Mouse (Mus musculus) spleen, adult 2 months (tissue): ENCODE data around the gene Olfr1288. TPM values are rescaled to one million over a fixed set of nuclear protein-coding genes. Genes with fewer than 3 reads are reported as not detected.

ENCODE experiments used
- DNase-seq, 2 experiments: peaks; one replicate each; pipeline versions ENCODE4 v3.0.0 to v3.0.0-alpha.2; 2012 to 2021; ENCODE audit warnings: low spot score in 2 of 2, low read depth in 1 of 2
- H3K27ac ChIP-seq: fragments of 200-500 bp; 2 replicates; pipeline ENCODE4 v1.5.1; 2012; ENCODE audit warnings: low read length, inconsistent platforms; ENCODE audit not compliant: insufficient read depth
- H3K27me3 ChIP-seq: fragments of 200-500 bp; 2 replicates; pipeline ENCODE4 v1.6.1; 2012; ENCODE audit warnings: mild to moderate bottlenecking, moderate library complexity, low read length, inconsistent platforms; ENCODE audit not compliant: control insufficient read depth, insufficient read depth
- H3K36me3 ChIP-seq: fragments of 200-500 bp; 2 replicates; pipeline ENCODE4 v1.6.1; 2012; ENCODE audit warnings: mild to moderate bottlenecking, low read length, inconsistent platforms; ENCODE audit not compliant: control insufficient read depth, insufficient read depth
- H3K4me1 ChIP-seq: fragments of 200-500 bp; 2 replicates; pipeline ENCODE4 v1.6.1; 2011; ENCODE audit warnings: inconsistent platforms; ENCODE audit not compliant: control insufficient read depth, insufficient read depth, insufficient read length
- H3K4me3 ChIP-seq: fragments of 200-500 bp; 2 replicates; pipeline ENCODE4 v1.5.1; 2011; ENCODE audit warnings: mild to moderate bottlenecking, inconsistent platforms; ENCODE audit not compliant: insufficient read depth, insufficient read length; ENCODE audit errors: extremely low read depth
- CTCF ChIP-seq: fragments of 200-500 bp; IDR thresholded peaks from 2 replicates; pipeline ENCODE4 v1.5.1; 2011; ENCODE audit warnings: mild to moderate bottlenecking, inconsistent platforms; ENCODE audit not compliant: insufficient read depth, insufficient read length, insufficient replicate concordance; ENCODE audit errors: extremely low read depth
- POLR2A ChIP-seq: fragments of 200-500 bp; IDR thresholded peaks from 2 replicates; pipeline ENCODE4 v1.6.1; 2011; ENCODE audit warnings: low read depth, low read length, inconsistent platforms
- WGBS: fragments of 180-500 bp; shearing (Covaris S2); methylation state at CpG from one replicate; pipeline ENCODE4 v1.1.7; 2018; 5-methylcytosine and 5-hydroxymethylcytosine counted together
- polyA plus RNA-seq: library from polyadenylated mRNA; depleted of rRNA; stranded (reverse); fragments of >200 nt; gene quantifications from 2 replicates; pipeline ENCODE4 v1.2.3, GENCODE M21; 2012; rRNA removed

Olfr1288 gene
- not detected in 2 replicates for polyA plus RNA-seq

DNA sequence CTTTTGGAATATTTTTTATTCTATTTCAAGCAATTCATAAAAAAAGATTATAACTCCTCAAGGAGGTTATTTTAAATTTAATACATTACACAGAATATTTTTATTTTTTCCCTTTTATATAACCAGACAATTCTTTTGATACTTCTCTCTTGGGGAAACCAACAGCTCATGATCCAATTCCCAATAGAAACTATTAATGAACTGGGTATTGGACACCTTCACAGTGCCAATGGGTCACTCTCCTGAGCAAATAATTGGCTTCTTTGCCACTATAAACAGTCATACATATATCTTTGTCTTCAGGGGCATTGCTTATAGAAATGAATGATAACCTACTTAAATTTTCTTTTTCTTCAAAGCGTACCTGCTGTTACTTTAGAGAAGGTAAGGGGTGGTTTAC is at the start of gene Olfr1288:
Olfr1288 (plus strand) TSS at position 301 of the 400 bp plus-strand sequence.
- H3K27me3 ChIP-seq = no peaks in the 10 kb centered on the region
- no peak for TF ChIP-seq POLR2A
- TF ChIP-seq CTCF = no peak
- WGBS = 85% methylated on average over 1 of the region's 1 CpGs
- H3K4me1 ChIP-seq = no peaks in the 10 kb centered on the region
- no peak for DNase-seq
- no peaks in the 10 kb centered on the region for H3K36me3 ChIP-seq
- H3K4me3 ChIP-seq = no peak within 1 kb of the TSS; the same call in 1 of the 2 replicates
- H3K27ac ChIP-seq = no peak within 1 kb of the TSS

DNA sequence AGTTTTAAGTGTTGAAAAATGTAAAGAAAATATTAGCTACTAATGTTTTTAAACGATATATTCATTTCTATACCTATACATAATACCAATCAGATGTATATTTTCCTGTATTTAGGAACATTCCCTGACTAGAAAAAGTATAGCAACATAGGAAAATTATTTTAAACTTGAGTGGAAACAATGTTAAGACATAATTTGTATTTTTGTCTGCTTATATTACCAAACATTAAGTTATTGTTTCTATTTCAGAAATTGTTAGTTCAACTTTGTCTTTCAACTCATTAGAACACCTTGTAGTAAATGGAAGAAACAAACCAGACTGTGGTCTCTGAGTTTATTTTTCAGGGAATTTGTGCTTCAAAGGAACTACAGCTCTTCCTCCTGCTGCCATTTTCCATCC is 25.1 kb upstream of the Olfr1288 start, which contains the start of gene Olfr1287:
Olfr1287 (plus strand) TSS at position 301 of the 400 bp plus-strand sequence.
- no peak within 1 kb of the TSS for H3K27ac ChIP-seq
- H3K4me3 ChIP-seq = no peak within 1 kb of the TSS
- TF ChIP-seq CTCF (no peak), POLR2A (no peak)
- 60% methylated on average over 1 of the region's 1 CpGs for WGBS
- no peaks in the 10 kb centered on the region for H3K27me3 ChIP-seq
- no peak for DNase-seq
- H3K36me3 ChIP-seq = no peaks in the 10 kb centered on the region
- no peaks in the 10 kb centered on the region for H3K4me1 ChIP-seq

DNA sequence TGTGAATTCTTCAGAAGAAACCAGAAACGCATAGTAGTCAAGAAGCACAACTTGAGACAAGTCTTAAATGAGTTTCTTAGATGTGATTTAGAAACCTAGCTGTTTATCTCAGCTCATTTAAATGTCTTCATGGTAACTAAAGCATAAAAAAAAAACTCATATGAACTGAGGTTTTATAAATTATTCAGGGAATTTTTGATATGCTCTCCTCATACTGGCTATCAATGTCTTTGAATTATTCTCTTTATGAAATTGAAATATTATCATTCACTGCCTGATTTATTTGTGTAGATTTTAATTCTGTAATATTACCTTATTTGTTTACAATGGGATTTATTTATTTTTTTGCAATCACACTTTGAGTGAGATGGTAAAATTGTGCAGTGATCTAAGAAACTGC is 6.6 kb downstream of the Olfr1288 start, which contains the start of gene Olfr1289:
Olfr1289 (plus strand) TSS at position 301 of the 400 bp plus-strand sequence.
- WGBS = 80% methylated on average over 1 of the region's 1 CpGs

DNA sequence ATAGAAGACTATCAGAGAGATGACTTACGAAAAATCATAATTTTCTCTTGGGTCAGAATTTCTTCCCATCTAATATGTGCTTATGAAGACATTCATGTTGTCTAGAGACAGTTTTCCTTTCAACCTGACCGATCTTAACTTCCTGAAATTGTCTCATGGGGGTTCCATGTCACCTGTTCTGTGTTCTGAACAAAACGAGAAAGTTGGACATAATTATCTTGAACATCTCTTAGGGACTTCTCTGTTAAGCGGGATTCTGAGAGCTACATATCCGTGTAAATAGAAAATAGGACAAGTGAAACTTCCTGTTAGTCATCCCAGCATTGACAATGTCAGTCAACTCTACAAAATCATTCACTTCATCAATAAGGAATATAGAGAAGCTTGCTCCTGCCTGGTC is 19.8 kb downstream of the Olfr1288 start, which contains the start of gene Olfr1290:
Olfr1290 (minus strand) TSS at position 101 of the 400 bp plus-strand sequence.
- Histone ChIP-seq H3K27ac (no peak within 1 kb of the TSS), H3K4me1 (no peaks in the 10 kb centered on the region), H3K27me3 (no peaks in the 10 kb centered on the region), H3K36me3 (no peaks in the 10 kb centered on the region), H3K4me3 (no peak within 1 kb of the TSS)
- TF ChIP-seq POLR2A (no peak), CTCF (no peak)
- DNase-seq = no peak
- 73% methylated on average over 5 of the region's 5 CpGs for WGBS

More for the DNA sequence above, 6.6 kb downstream of the Olfr1288 start, which contains the start of gene Olfr1289:
- TF ChIP-seq CTCF (no peak), POLR2A (no peak)
- Histone ChIP-seq H3K4me1 (no peaks in the 10 kb centered on the region), H3K27me3 (no peaks in the 10 kb centered on the region), H3K4me3 (no peak within 1 kb of the TSS), H3K27ac (no peak within 1 kb of the TSS), H3K36me3 (no peaks in the 10 kb centered on the region)
- no peak for DNase-seq

DNA sequence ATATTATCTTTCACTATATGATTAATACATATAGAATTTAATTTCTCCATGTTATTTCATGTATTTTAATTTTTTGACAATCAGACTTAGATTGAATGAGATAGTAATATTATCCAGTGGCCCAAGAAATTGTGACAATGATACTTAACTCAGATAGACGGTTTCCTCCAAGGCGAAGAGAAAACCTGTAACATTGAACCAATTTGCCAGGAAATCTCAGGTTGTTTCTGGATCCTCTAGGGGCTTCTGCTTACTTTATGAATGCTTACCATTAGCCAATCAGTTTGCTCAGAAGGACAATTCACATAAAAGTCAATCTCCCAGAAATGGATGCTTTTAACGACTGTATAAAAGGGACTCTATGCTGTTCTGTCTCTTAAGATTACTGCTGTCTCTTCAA is 23.0 kb downstream of the Olfr1288 start, which contains the start of gene Olfr1291-ps1:
Olfr1291-ps1 (plus strand) TSS at position 301 of the 400 bp plus-strand sequence.
- H3K27ac ChIP-seq = no peak within 1 kb of the TSS
- H3K4me1 ChIP-seq = no peaks in the 10 kb centered on the region
- DNase-seq = no peak
- 91% methylated on average over 3 of the region's 3 CpGs for whole genome bisulfite sequencing
- no peak within 1 kb of the TSS for H3K4me3 ChIP-seq
- no peak for TF ChIP-seq CTCF
- TF ChIP-seq POLR2A = no peak
- H3K27me3 ChIP-seq = no peaks in the 10 kb centered on the region
- H3K36me3 ChIP-seq = no peaks in the 10 kb centered on the region

DNA sequence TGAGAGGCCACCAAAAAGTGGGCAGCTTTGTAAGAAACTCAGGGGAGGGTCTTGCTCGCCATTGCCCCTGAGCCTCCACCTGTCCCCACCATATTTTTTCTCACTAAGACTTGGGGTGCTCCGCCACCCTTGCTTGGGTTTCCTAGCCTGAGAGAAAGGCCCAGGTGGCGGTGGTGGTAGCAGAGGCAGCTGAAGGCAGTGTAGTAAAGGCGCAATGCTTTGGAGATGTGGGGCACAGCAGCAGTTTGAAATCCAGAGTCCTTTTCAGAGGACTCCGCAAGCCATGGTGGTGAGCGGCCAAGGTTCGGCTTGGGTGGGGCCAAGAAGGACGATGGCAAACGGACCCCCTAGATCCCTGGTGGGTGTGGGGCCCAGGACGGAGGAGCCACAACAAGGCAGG is 43.5 kb downstream of the Olfr1288 start:
- Histone ChIP-seq H3K27ac (no peak overlapping the region), H3K4me1 (no peaks in the 10 kb centered on the region), H3K4me3 (no peak overlapping the region), H3K27me3 (no peaks in the 10 kb centered on the region), H3K36me3 (no peaks in the 10 kb centered on the region)
- TF ChIP-seq POLR2A (no peak), CTCF (no peak)
- WGBS = 90% methylated on average over 10 of the region's 10 CpGs
- no peak for DNase-seq

DNA sequence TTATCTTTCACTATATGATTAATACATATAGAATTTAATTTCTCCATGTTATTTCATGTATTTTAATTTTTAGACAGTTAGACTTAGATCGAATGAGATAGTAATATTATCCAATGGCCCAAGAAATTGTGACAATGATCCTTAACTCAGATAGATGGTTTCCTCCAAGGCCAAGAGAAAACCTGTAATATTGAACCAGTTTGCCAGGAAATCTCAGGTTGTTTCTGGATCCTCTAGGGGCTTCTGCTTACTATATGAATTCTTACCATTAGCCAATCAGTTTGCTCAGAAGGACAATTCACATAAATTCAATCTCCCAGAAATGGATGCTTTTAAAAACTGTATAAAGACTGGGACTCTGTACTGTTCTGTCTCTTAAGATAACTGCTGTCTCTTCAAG is 51.0 kb downstream of the Olfr1288 start, which contains the start of gene Olfr1293-ps:
Olfr1293-ps (plus strand) TSS at position 301 of the 400 bp plus-strand sequence.
- no peaks in the 10 kb centered on the region for H3K27me3 ChIP-seq
- no peak within 1 kb of the TSS for H3K27ac ChIP-seq
- TF ChIP-seq CTCF = no peak
- no peak for TF ChIP-seq POLR2A
- 90% methylated on average over 1 of the region's 1 CpGs for WGBS
- H3K4me3 ChIP-seq = no peak within 1 kb of the TSS
- no peak for DNase-seq
- no peaks in the 10 kb centered on the region for H3K36me3 ChIP-seq
- no peaks in the 10 kb centered on the region for H3K4me1 ChIP-seq

Other genes starting within 250 kb of the Olfr1288 start
- not detected in 2 replicates for gene 4930430A15Rik, start 244.5 kb upstream of the Olfr1288 start, polyA plus RNA-seq
- not detected in 2 replicates for gene Olfr1275, start 238.8 kb upstream of the Olfr1288 start, polyA plus RNA-seq
- not detected in 2 replicates for gene Olfr1276, start 219.6 kb upstream of the Olfr1288 start, polyA plus RNA-seq
- not detected in 2 replicates for gene Olfr1277, start 200.0 kb upstream of the Olfr1288 start, polyA plus RNA-seq
- gene Olfr1278, start 184.0 kb upstream of the Olfr1288 start, polyA plus RNA-seq = not detected in 2 replicates
- not detected in 2 replicates for gene Olfr1279, start 173.5 kb upstream of the Olfr1288 start, polyA plus RNA-seq
- not detected in 2 replicates for gene Olfr1280, start 160.1 kb upstream of the Olfr1288 start, polyA plus RNA-seq
- gene Olfr1281, start 147.6 kb upstream of the Olfr1288 start, polyA plus RNA-seq = not detected in 2 replicates
- gene Olfr1282, start 138.0 kb upstream of the Olfr1288 start, polyA plus RNA-seq = not detected in 2 replicates
- not detected in 2 replicates for gene Olfr1283, start 107.3 kb upstream of the Olfr1288 start, polyA plus RNA-seq
- gene Olfr1284, start 98.6 kb upstream of the Olfr1288 start, polyA plus RNA-seq = not detected in 2 replicates
- gene Olfr1286, start 51.0 kb upstream of the Olfr1288 start, polyA plus RNA-seq = not detected in 2 replicates
- not detected in 2 replicates for gene Olfr1287, start 25.0 kb upstream of the Olfr1288 start, polyA plus RNA-seq
- gene Olfr1289, start 6.7 kb downstream of the Olfr1288 start, polyA plus RNA-seq = not detected in 2 replicates
- not detected in 2 replicates for gene Olfr1290, start 19.7 kb downstream of the Olfr1288 start, polyA plus RNA-seq
- not detected in 2 replicates for gene Olfr1291-ps1, start 23.1 kb downstream of the Olfr1288 start, polyA plus RNA-seq
- gene Olfr1293-ps, start 51.1 kb downstream of the Olfr1288 start, polyA plus RNA-seq = not detected in 2 replicates
- not detected in 2 replicates for gene Olfr1294, start 66.2 kb downstream of the Olfr1288 start, polyA plus RNA-seq
- not detected in 2 replicates for gene Olfr1295, start 95.6 kb downstream of the Olfr1288 start, polyA plus RNA-seq
- not detected in 2 replicates for gene Olfr1297, start 152.4 kb downstream of the Olfr1288 start, polyA plus RNA-seq
- gene Olfr1298, start 175.1 kb downstream of the Olfr1288 start, polyA plus RNA-seq = not detected in 2 replicates
- not detected in 2 replicates for gene Olfr1299, start 187.3 kb downstream of the Olfr1288 start, polyA plus RNA-seq